Mouse (Mus musculus) CH12.LX (cell line): ENCODE data around the gene Rgmb. TPM values are rescaled to one million over a fixed set of nuclear protein-coding genes. Genes with fewer than 3 reads are reported as not detected.

ENCODE experiments used
- DNase-seq: peaks from one replicate; pipeline ENCODE4 v3.0.0-alpha.2; 2013; ENCODE audit errors: extremely low read depth
- H3K27ac ChIP-seq: 2 replicates; pipeline ENCODE4 v1.5.1; 2012; ENCODE audit warnings: low read depth, mild to moderate bottlenecking, control low read depth, moderate library complexity; ENCODE audit not compliant: insufficient read depth
- H3K27me3 ChIP-seq: replicated peaks from 2 replicates; pipeline ENCODE3; 2012; ENCODE audit warnings: inconsistent platforms
- H3K36me3 ChIP-seq, 2 experiments: replicated peaks in 1 of 2; 2 replicates each; pipeline versions ENCODE3 to v1.6.1; 2012; ENCODE audit warnings: inconsistent platforms in 1 of 2, low read length in 1 of 2, mild to moderate bottlenecking in 1 of 2, mixed read lengths in 1 of 2, moderate library complexity in 1 of 2; ENCODE audit not compliant: control insufficient read depth in 1 of 2, insufficient read depth in 1 of 2
- H3K4me1 ChIP-seq, 2 experiments: 2 replicates each; pipeline ENCODE4 v1.6.1; 2012; ENCODE audit warnings: inconsistent platforms in 1 of 2, moderate library complexity in 1 of 2; ENCODE audit not compliant: insufficient read depth in 2 of 2, control insufficient read depth in 1 of 2
- H3K4me2 ChIP-seq: 2 replicates; pipeline ENCODE4 v1.6.1; 2012; ENCODE audit warnings: low read depth, mild to moderate bottlenecking, control low read depth; ENCODE audit not compliant: poor library complexity, insufficient read depth, severe bottlenecking
- H3K4me3 ChIP-seq, 3 experiments: fragments of 150-350 bp in 1 of 3; sonication (generic) in 1 of 3; replicated peaks in 1 of 3; 2 replicates each; pipeline versions ENCODE3 to v1.5.1; 2011 to 2012; ENCODE audit warnings: low read depth in 2 of 3, low read length in 2 of 3, mild to moderate bottlenecking in 2 of 3, moderate library complexity in 2 of 3, control low read depth in 1 of 3, improper control_type of control experiment in 1 of 3, inconsistent platforms in 1 of 3, mixed read lengths in 1 of 3; ENCODE audit not compliant: poor library complexity in 1 of 3
- H3K79me2 ChIP-seq: replicated peaks from 2 replicates; pipeline ENCODE4 v1.6.1; 2012; ENCODE audit warnings: mild to moderate bottlenecking, moderate library complexity; ENCODE audit not compliant: control insufficient read depth, poor library complexity, insufficient read depth, severe bottlenecking; ENCODE audit errors: extremely low read depth
- H3K9ac ChIP-seq: 2 replicates; pipeline ENCODE4 v1.6.1; 2012; ENCODE audit warnings: low read depth, mild to moderate bottlenecking, control low read depth, moderate library complexity; ENCODE audit not compliant: insufficient read depth
- H3K9me3 ChIP-seq: replicated peaks from 2 replicates; pipeline ENCODE3; 2012; ENCODE audit warnings: low read length, inconsistent platforms, mixed read lengths
- BHLHE40 ChIP-seq: IDR thresholded peaks from 2 replicates; pipeline ENCODE4 v1.6.1; 2011; ENCODE audit warnings: mild to moderate bottlenecking, low read depth, low read length, improper control_type of control experiment
- CHD1 ChIP-seq: IDR thresholded peaks from 2 replicates; pipeline ENCODE4 v1.6.1; 2012; ENCODE audit warnings: low read depth, low read length, improper control_type of control experiment, inconsistent platforms
- CHD2 ChIP-seq: IDR thresholded peaks from 2 replicates; pipeline ENCODE4 v1.6.1; 2011; ENCODE audit warnings: low read length, improper control_type of control experiment
- CTCF ChIP-seq, 2 experiments: IDR thresholded peaks in 1 of 2; conservative IDR thresholded peaks in 1 of 2; 2 replicates each; pipeline ENCODE4 v1.5.1; 2011 to 2012; ENCODE audit warnings: low read depth in 2 of 2, low read length in 2 of 2, improper control_type of control experiment in 1 of 2, inconsistent platforms in 1 of 2, mild to moderate bottlenecking in 1 of 2, moderate library complexity in 1 of 2
- E2F4 ChIP-seq: IDR thresholded peaks from 2 replicates; pipeline ENCODE4 v1.6.1; 2011; ENCODE audit warnings: low read depth, low read length, improper control_type of control experiment; ENCODE audit not compliant: insufficient replicate concordance
- ELF1 ChIP-seq: IDR thresholded peaks from 2 replicates; pipeline ENCODE4 v1.6.1; 2014; ENCODE audit warnings: low read depth, mild to moderate bottlenecking, inconsistent platforms, low read length, improper control_type of control experiment
- EP300 ChIP-seq: IDR thresholded peaks from 2 replicates; pipeline ENCODE4 v1.6.1; 2011; ENCODE audit warnings: low read length, improper control_type of control experiment
- ETS1 ChIP-seq: conservative IDR thresholded peaks from 2 replicates; pipeline ENCODE4 v1.6.1; 2012; ENCODE audit warnings: low read depth, mild to moderate bottlenecking, inconsistent platforms, low read length, improper control_type of control experiment, moderate library complexity
- HCFC1 ChIP-seq: IDR thresholded peaks from 2 replicates; pipeline ENCODE4 v1.6.1; 2012; ENCODE audit warnings: low read depth, mild to moderate bottlenecking, inconsistent platforms, low read length, improper control_type of control experiment
- IRF4 ChIP-seq: IDR thresholded peaks from 2 replicates; pipeline ENCODE4 v1.6.1; 2014; ENCODE audit warnings: low read depth, mild to moderate bottlenecking, inconsistent platforms, low read length, improper control_type of control experiment
- JUN ChIP-seq: IDR thresholded peaks from 2 replicates; pipeline ENCODE4 v1.6.1; 2011; ENCODE audit warnings: low read depth, mild to moderate bottlenecking, low read length, improper control_type of control experiment, moderate library complexity; ENCODE audit not compliant: insufficient read depth
- MAFK ChIP-seq: IDR thresholded peaks from 2 replicates; pipeline ENCODE4 v1.6.1; 2011; ENCODE audit warnings: low read length, improper control_type of control experiment; ENCODE audit not compliant: insufficient replicate concordance
- MAX ChIP-seq: IDR thresholded peaks from 2 replicates; pipeline ENCODE4 v1.6.1; 2011; ENCODE audit warnings: low read length, improper control_type of control experiment
- MAZ ChIP-seq: IDR thresholded peaks from 2 replicates; pipeline ENCODE4 v1.6.1; 2012; ENCODE audit warnings: low read depth, mild to moderate bottlenecking, inconsistent platforms, low read length, improper control_type of control experiment, moderate library complexity
- MEF2A ChIP-seq: IDR thresholded peaks from 2 replicates; pipeline ENCODE4 v1.6.1; 2014; ENCODE audit warnings: low read depth, mild to moderate bottlenecking, inconsistent platforms, low read length, improper control_type of control experiment, borderline replicate concordance
- MXI1 ChIP-seq: IDR thresholded peaks from 2 replicates; pipeline ENCODE4 v1.6.1; 2011; ENCODE audit warnings: mild to moderate bottlenecking, low read depth, low read length, improper control_type of control experiment
- MYC ChIP-seq: IDR thresholded peaks from 2 replicates; pipeline ENCODE4 v1.6.1; 2011; ENCODE audit warnings: low read depth, mild to moderate bottlenecking, improper control_type of control experiment, low read length
- NELFE ChIP-seq: IDR thresholded peaks from 2 replicates; pipeline ENCODE4 v1.6.1; 2011; ENCODE audit warnings: low read depth, low read length, improper control_type of control experiment
- NRF1 ChIP-seq: IDR thresholded peaks from 2 replicates; pipeline ENCODE4 v1.6.1; 2014; ENCODE audit warnings: low read depth, mild to moderate bottlenecking, inconsistent platforms, low read length, improper control_type of control experiment, moderate library complexity
- PAX5 ChIP-seq: IDR thresholded peaks from 2 replicates; pipeline ENCODE4 v1.6.1; 2012; ENCODE audit warnings: low read length, inconsistent platforms, mixed read lengths
- POLR2A ChIP-seq: IDR thresholded peaks from 2 replicates; pipeline ENCODE4 v1.6.1; 2011; ENCODE audit warnings: low read depth, mild to moderate bottlenecking, improper control_type of control experiment, low read length
- POLR2AphosphoS2 ChIP-seq: IDR thresholded peaks from 2 replicates; pipeline ENCODE4 v1.6.1; 2011; ENCODE audit warnings: low read depth, low read length, improper control_type of control experiment
- RAD21 ChIP-seq: IDR thresholded peaks from 2 replicates; pipeline ENCODE4 v1.6.1; 2011; ENCODE audit warnings: low read depth, mild to moderate bottlenecking, low read length, improper control_type of control experiment, moderate library complexity
- RCOR1 ChIP-seq: conservative IDR thresholded peaks from 2 replicates; pipeline ENCODE4 v1.6.1; 2012; ENCODE audit warnings: low read depth, mild to moderate bottlenecking, inconsistent platforms, low read length, improper control_type of control experiment
- SIN3A ChIP-seq: IDR thresholded peaks from 2 replicates; pipeline ENCODE4 v1.6.1; 2012; ENCODE audit warnings: low read length, improper control_type of control experiment, inconsistent platforms
- SMC3 ChIP-seq: IDR thresholded peaks from 2 replicates; pipeline ENCODE4 v1.6.1; 2011; ENCODE audit warnings: low read depth, low read length, improper control_type of control experiment
- TBP ChIP-seq: conservative IDR thresholded peaks from 2 replicates; pipeline ENCODE4 v1.6.1; 2011; ENCODE audit warnings: low read depth, low read length, improper control_type of control experiment
- TCF12 ChIP-seq: IDR thresholded peaks from 2 replicates; pipeline ENCODE4 v1.6.1; 2014; ENCODE audit warnings: low read depth, mild to moderate bottlenecking, inconsistent platforms, low read length, improper control_type of control experiment
- USF1 ChIP-seq: IDR thresholded peaks from 2 replicates; pipeline ENCODE4 v1.6.1; 2014; ENCODE audit warnings: low read depth, mild to moderate bottlenecking, inconsistent platforms, low read length, improper control_type of control experiment
- USF2 ChIP-seq: conservative IDR thresholded peaks from 2 replicates; pipeline ENCODE4 v1.6.1; 2011; ENCODE audit warnings: low read depth, low read length, improper control_type of control experiment
- ZC3H11A ChIP-seq: IDR thresholded peaks from 2 replicates; pipeline ENCODE4 v1.6.1; 2012; ENCODE audit warnings: low read depth, mild to moderate bottlenecking, inconsistent platforms, low read length, improper control_type of control experiment
- ZKSCAN1 ChIP-seq: IDR thresholded peaks from 2 replicates; pipeline ENCODE4 v1.6.1; 2012; ENCODE audit warnings: low read depth, inconsistent platforms, low read length, improper control_type of control experiment, borderline replicate concordance
- ZNF384 ChIP-seq: IDR thresholded peaks from 2 replicates; pipeline ENCODE4 v1.6.1; 2012; ENCODE audit warnings: low read depth, low read length, improper control_type of control experiment, inconsistent platforms
- dilution Hi-C: fragments of 300-500 bp; cut with MboI; formaldehyde crosslinking; loops from 2 replicates; pipeline ENCODE4 v1.14.3; 2020; ENCODE audit warnings: low sequenced_read_pairs; ENCODE audit not compliant: extremely low pct_unique_long_range_greater_than_20kb, extremely low pct_ligation_motif_present
- in situ Hi-C: fragments of 300-500 bp; cut with MboI; formaldehyde crosslinking; loops from 3 replicates; pipeline ENCODE4 v1.14.3; 2019; ENCODE audit warnings: low sequenced_read_pairs, low pct_ligation_motif_present, low pct_unique_long_range_greater_than_20kb, mixed read lengths
- polyA plus RNA-seq: library from polyadenylated mRNA; unstranded; fragments of >175 nt; gene quantifications from 2 replicates; pipeline ENCODE4 v1.2.1, GENCODE M21; 2012; ENCODE audit warnings: low read depth; ENCODE audit not compliant: insufficient read length
- total RNA-seq, 2 experiments: library from RNA; depleted of rRNA; stranded (reverse); fragments of 300-350 nt in 1 of 2; fragments of >200 nt in 1 of 2; gene quantifications; 2 replicates each; pipeline ENCODE4 v1.2.3; 2012 to 2014

Rgmb gene
- total and polyA plus RNA-seq, 3 experiments: 2.3 to 2.6 (median 2.3) TPM

- DNase-seq: no peak
- H3K27me3 ChIP-seq: no peaks in the 10 kb centered on the region
- peaks cover 2 to 33% of the 10 kb centered on the region in 2 experiments; a peak in 3 of 4 replicates for H3K4me1 ChIP-seq
- peak overlapping the region; percentile 61 to 82 (median 80) for H3K4me3 ChIP-seq
- H3K79me2 ChIP-seq: peaks cover 20% of the 10 kb centered on the region
- TF ChIP-seq USF2 (no peak), TBP (0 out of 2 replicates have a peak, but pooled peaks have one; percentile 4)
- H3K9me3 ChIP-seq: peaks cover 11% of the 10 kb centered on the region
- in situ Hi-C loops: no loop called here
- no peak overlapping the region for H3K27ac ChIP-seq
- dilution Hi-C loops: no loop called here
- H3K36me3 ChIP-seq: peaks cover 0 to 16% of the 10 kb centered on the region in 2 experiments
- peak overlapping the region; percentile 29 for H3K4me2 ChIP-seq
- H3K9ac ChIP-seq: peak overlapping the region; percentile 44
Measured at GRCm38 (mm10) chr17:15826928-15827327, 3.9 kb downstream of the Rgmb start.

GRCm38 (mm10) chr17:15826444-15826909 lies 4.4 kb downstream of the Rgmb start:
- Histone ChIP-seq H3K27me3 (no peaks in the 10 kb centered on the region), H3K4me2 (peak overlapping the region; percentile 29), H3K36me3 (peaks cover 0 to 16% of the 10 kb centered on the region in 2 experiments), H3K79me2 (peaks cover 20% of the 10 kb centered on the region), H3K4me3 (peak overlapping the region; percentile 79 to 82 (median 80)), H3K27ac (peak overlapping the region; percentile 7), H3K9me3 (peaks cover 11% of the 10 kb centered on the region), H3K4me1 (peaks cover 2 to 33% of the 10 kb centered on the region in 2 experiments; a peak in 3 of 4 replicates), H3K9ac (peak overlapping the region; percentile 72)
- DNase-seq: peak; percentile 97
- in situ Hi-C loops (no loop called here), dilution Hi-C loops (no loop called here)
- TF ChIP-seq POLR2A (peak; percentile 94), MAFK (no peak), NELFE (peak; percentile 88), ZNF384 (peak; percentile 88), MYC (no peak), HCFC1 (peak; percentile 71), JUN (no peak), EP300 (no peak), TCF12 (peak; percentile 46; the same call in 1 of the 2 replicates), TBP (no peak), ELF1 (peak; percentile 89), ZC3H11A (no peak), CTCF (conservative IDR thresholded peaks at IDR 0.05 in 1 of 2, IDR thresholded peaks at IDR 0.05 in 1 of 2; ENCODE audit: low read depth in 2 of 2, low read length in 2 of 2) (no peak), PAX5 (no peak), NRF1 (no peak; the same call in 1 of the 2 replicates), MAX (peak; percentile 12; the same call in 1 of the 2 replicates), MEF2A (no peak), BHLHE40 (no peak), POLR2AphosphoS2 (no peak), USF1 (no peak), RCOR1 (no peak), SMC3 (no peak), ZKSCAN1 (no peak), MXI1 (peak; percentile 39; the same call in 1 of the 2 replicates), MAZ (peak; percentile 83; the same call in 1 of the 2 replicates), USF2 (no peak), IRF4 (no peak), E2F4 (no peak), RAD21 (no peak), CHD1 (no peak), CHD2 (peak; percentile 64), ETS1 (no peak), SIN3A (peak; percentile 50; the same call in 1 of the 2 replicates)
